Mouse (Mus musculus) layer of hippocampus, postnatal 10 days (tissue): ENCODE data around the gene Iqcf6. TPM values are rescaled to one million over a fixed set of nuclear protein-coding genes. Genes with fewer than 3 reads are reported as not detected.

ENCODE experiments used
- DNase-seq, 2 experiments: peaks; one replicate each; pipeline ENCODE4 v3.0.0; 2021; ENCODE audit warnings: low spot score in 2 of 2
- total RNA-seq, 2 experiments: library from RNA; stranded (reverse); gene quantifications; 2 replicates each; pipeline ENCODE4 v1.2.3; 2021

Iqcf6 gene
- total RNA-seq, 2 experiments from 2014 or later, result not detected

DNA sequence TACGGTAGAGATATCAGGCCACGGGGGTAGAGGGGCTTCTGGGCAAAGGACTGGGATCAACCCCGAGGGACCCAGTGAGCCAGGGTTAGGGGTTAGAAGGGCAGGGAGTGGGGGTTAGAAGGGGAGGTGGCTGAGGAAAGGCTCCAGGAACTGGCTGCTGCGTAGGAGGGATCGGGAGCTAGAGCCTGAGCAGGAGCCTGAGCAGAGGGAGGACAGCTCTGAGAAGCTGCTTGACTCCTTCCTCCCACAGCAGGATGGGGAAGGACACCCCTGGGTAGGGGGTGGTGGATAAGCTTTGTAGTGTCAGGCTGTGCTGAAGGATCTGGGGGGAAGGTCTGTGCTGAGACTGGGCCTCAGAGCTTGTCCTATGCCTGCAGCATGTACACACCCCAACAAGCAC, 30.4 kb downstream of the Iqcf6 start:
- DNase-seq, result no peak

DNA sequence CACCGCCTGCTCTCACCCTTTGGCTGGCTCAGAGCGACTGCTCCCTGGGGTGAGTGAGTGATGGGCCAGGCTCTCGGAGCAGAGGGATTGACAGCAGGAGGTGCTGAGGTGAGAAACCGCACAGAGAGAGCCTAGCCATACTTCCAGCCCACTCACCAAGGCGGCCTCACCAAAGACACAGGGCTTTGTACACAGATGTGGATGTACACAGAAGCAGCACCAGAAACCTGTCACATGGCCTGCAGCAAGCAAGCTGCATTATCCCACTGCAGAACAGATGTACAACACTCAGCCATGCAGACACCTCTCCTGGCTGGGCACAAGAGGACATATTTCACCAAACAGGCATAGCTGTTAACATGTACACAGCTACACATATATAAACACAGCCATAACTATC, 31.2 kb downstream of the Iqcf6 start:
- DNase-seq, result no peak

DNA sequence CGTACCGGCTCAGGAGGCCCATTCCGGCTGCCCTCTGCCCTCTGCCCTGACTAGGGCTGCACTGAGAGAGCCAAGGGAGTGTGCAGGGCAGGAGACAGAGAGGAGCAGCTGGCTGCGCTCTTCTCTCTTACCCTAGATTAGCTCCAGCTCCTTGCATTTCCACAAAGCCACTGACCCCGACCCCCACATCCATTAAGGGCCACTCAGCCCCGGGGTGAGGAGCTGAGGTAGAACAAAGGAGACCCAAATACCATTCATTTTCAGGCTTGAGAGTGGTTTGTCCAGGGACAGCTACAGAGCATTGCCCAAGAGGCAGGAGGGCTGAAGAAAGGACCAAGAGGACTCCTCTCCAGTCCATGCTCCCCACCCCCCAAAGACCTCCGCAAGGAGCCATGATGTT, 33.1 kb downstream of the Iqcf6 start:
- DNase-seq, result no peak

DNA sequence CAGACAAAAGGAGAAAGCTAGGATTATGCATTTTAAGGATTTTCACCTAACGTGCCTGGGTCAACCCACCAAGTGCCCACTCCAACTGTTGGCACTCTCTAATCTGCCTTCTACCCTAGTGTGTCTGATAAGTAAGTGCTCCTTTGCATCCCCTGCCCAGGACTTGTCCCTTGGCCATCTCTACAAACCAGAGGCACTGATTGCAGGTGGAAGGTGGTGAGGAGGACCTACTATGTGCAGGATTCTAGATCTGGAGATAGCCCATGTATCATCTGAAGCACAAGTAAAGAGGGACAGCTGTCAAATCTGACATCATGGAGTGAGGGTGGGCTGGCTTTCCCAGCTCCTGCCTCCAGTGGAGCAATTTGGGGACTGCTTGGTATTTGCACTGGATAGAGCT, 33.6 kb downstream of the Iqcf6 start:
- no peak for DNase-seq

DNA sequence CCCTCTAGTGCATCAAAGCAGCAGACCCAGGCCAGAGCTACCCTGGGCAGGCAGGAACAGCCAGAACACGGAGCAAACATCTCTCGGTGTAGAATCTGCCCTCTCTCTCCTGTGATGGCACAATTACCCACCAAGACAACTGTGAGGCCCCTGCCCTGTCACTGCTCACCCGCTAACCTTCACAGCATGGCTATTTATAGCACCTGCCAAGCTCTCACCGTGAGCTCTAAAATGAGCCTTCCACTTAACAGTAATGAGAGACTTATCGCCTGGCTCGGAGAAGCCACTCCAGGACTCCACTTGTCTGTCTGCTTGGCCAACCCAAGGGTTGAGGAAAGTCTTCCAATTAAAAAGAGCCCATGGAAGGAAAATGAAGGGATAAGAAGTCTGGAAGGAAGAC, 36.8 kb downstream of the Iqcf6 start:
- DNase-seq, result no peak

DNA sequence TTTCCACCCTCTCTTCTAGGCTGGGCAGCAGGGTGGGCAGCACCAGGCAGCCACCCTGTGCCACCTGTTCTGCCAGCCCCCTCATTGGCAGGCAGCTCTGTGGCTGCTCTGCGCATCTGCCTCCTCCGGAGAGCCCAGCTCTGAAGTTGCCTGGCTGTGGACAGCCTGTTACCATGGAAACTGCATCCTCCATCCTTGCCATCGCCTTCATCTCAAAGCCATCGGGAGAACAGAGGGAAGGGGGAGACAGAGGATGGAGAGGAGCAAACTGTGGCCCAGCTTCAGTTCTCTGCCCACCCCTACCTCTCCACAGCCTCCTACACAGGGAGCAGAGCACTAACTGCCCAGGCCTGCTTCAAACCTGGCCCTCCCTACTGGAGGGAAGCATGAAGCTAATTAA, 38.1 kb downstream of the Iqcf6 start:
- DNase-seq, result peak; percentile 38 to 60

DNA sequence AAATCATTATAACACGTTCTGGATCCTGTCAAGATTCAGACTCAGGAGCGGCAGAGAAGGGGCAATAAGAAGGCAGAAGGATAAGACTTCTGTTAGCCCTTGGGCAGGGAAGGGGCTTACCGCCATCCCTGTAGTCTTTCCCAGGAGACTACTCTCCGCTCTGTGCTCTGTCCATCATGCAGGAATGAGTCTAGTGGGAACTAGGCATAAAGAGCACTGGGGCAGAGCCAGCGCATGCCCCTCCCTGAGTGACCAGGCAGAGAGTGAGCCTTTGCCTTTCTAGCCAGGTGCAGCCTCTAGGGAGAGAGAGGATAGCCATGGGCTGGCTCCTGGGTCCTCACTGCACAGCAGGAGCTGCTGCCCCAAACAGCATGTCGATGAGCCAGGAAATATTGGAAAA, 38.5 kb downstream of the Iqcf6 start:
- no peak for DNase-seq

DNA sequence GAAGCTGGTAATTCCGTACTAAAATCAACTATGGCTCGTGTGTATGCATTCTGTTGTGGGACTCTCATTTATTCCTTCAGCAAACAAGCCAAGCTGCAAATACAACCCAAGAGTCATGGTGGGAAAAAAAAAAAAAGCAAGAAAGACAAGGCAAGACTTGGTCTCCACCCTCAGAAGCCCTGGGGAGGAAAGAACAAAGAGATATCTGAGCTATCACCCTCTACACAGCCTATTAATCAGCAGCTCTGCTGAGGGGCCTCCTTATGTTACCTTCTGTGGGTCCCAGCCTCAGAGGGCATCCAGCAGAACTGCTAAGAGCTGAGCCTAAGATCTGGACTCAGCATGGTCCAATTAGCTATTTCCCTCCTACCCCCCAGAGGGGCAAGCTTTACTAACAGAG, 47.5 kb downstream of the Iqcf6 start:
- no peak for DNase-seq

DNA sequence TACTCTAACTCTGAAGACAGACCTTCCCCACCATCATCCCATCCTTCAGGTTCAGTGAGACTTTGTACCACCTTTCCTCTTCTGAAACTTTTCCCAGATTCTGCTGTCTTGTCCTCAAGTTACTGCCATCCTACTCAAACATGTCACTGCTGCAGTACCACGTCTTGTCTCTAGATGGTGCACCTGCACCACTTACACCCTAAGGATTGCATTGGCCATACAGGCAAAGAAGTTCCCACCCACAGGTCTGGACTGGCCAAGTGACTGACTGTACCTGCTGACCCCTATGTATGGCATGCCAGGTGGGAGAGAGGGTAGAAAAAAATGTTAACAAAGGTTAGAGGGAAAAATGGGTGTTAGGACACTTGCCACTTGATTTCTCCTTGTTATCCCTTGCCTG, 49.1 kb downstream of the Iqcf6 start:
- DNase-seq, result peak; percentile 85 to 86

DNA sequence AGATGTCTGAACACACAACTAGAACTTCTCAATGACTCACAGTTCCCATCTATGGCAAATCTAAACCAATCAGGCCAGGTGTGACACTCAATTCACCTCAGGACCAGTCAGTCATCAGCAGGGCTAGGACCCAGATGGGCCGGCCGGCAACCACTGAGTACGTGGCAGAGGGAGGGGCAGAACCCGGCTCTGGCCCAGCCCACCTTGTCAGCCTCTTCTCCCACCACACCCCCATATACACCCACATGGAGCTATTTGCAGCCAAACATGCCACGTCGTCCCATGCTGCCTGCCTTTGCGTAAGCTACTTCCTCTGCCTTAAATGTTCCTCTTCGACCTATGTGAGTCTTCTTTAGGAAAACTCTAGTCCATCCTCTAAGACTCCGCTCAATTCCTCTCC, 49.6 kb downstream of the Iqcf6 start:
- no peak for DNase-seq

DNA sequence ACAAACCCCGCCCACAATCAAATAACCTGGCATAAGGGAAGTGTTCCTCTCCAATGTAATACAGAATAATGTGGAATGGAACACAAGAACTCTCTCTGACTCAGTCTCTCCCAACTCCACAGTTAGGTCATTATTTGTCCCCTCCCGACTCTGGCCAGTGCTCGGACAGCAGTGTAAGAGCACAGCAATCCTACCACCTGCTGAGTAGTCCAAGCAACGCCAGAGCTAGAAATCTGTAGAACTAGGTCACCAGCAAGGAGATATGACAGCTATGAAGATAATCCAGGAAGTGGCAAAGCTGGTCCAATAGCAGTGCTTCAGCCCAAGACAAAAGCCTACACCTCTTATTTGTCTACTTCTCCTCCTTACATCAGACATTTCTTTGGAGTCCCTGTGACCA, 50.2 kb downstream of the Iqcf6 start:
- no peak for DNase-seq

Other genes with a start within 250 kb of the Iqcf6 start
- 100 to 1,000 TPM; 421 to 423 TPM for gene Rpl29, start 197.1 kb upstream of the Iqcf6 start, total RNA-seq
- gene Acy1, start 188.3 kb upstream of the Iqcf6 start, total RNA-seq, result 10 to 100 TPM; 11.0 to 13.2 TPM
- gene Abhd14b, start 179.1 kb upstream of the Iqcf6 start, total RNA-seq, result 10 to 100 TPM in 1 of 2 experiments, 1 to 10 TPM in 1; 9.9 to 10.6 TPM
- gene Abhd14a, start 178.9 kb upstream of the Iqcf6 start, total RNA-seq, result 10 to 100 TPM; 51.1 to 53.2 TPM
- gene Pcbp4, start 173.3 kb upstream of the Iqcf6 start, total RNA-seq, result 100 to 1,000 TPM; 226 to 234 TPM
- 1 to 10 TPM; 1.8 to 2.0 TPM for gene Gpr62, start 160.6 kb upstream of the Iqcf6 start, total RNA-seq
- 10 to 100 TPM; 38.5 to 45.2 TPM for gene Rrp9, start 150.6 kb upstream of the Iqcf6 start, total RNA-seq
- 1 to 10 TPM; 2.4 to 2.8 TPM for gene Parp3, start 149.6 kb upstream of the Iqcf6 start, total RNA-seq
- not detected for gene Iqcf1, start 126.6 kb upstream of the Iqcf6 start, total RNA-seq
- gene Iqcf5, start 112.0 kb upstream of the Iqcf6 start, total RNA-seq, result 1 to 10 TPM in 1 of 2 experiments, not detected in 1; 1.5 TPM
- gene Iqcf3, start 65.0 kb upstream of the Iqcf6 start, total RNA-seq, result not detected
- not detected for gene Iqcf4, start 55.6 kb upstream of the Iqcf6 start, total RNA-seq
- 10 to 100 TPM; 37.1 to 38.3 TPM for gene Grm2, start 29.5 kb downstream of the Iqcf6 start, total RNA-seq
- 10 to 100 TPM; 85.3 to 91.6 TPM for gene Tex264, start 59.3 kb downstream of the Iqcf6 start, total RNA-seq
- gene Rad54l2, start 162.6 kb downstream of the Iqcf6 start, total RNA-seq, result 10 to 100 TPM; 20.8 to 21.3 TPM
- 10 to 100 TPM; 24.4 to 28.8 TPM for gene Dcaf1, start 195.3 kb downstream of the Iqcf6 start, total RNA-seq